Mouse (Mus musculus): ENCODE measurements around the gene Mef2b.

GRCm38 (mm10) chr8:70214411-70214810 lies 74.9 kb downstream of the Mef2b start:
- no peak for TF ChIP-seq POLR2A (IDR thresholded peaks at IDR 0.05; ENCODE audit: borderline replicate concordance, extremely low read depth, low read depth, low read length)
- TF ChIP-seq CTCF (IDR thresholded peaks at IDR 0.05; ENCODE audit: insufficient read depth, low read length), result no peak
